Mouse (Mus musculus): ENCODE results near the gene Dock7. TPM values are rescaled to one million over a fixed set of nuclear protein-coding genes. Genes with fewer than 3 reads are reported as not detected.

Dock7 gene
- polyA plus RNA-seq, 1 experiment from 2014 or later, result 74.2 TPM

- H3K36me3 ChIP-seq (replicated peaks), result peaks cover 5% of the 10 kb centered on the region
- H3K27me3 ChIP-seq (ENCODE audit: poor library complexity, severe bottlenecking), result no peaks in the 10 kb centered on the region
- H3K9me3 ChIP-seq, result no peaks in the 10 kb centered on the region
- peak overlapping the region; percentile 100 for H3K4me3 ChIP-seq
- peak overlapping the region; percentile 99 for H3K27ac ChIP-seq
- peaks cover 24% of the 10 kb centered on the region for H3K4me1 ChIP-seq
- no peak for DNase-seq (ENCODE audit: extremely low spot score, low spot score)
- WGBS, result 18% methylated on average over 18 of the region's 18 CpGs
These were observed 198.6 kb downstream of the Dock7 start for GRCm38 (mm10) chr4:98922061-98922642.

GRCm38 (mm10) chr4:98920896-98921295 is 199.8 kb downstream of the Dock7 start:
- Histone ChIP-seq H3K9me3 (no peaks in the 10 kb centered on the region), H3K4me1 (peaks cover 19% of the 10 kb centered on the region), H3K27ac (no peak overlapping the region), H3K4me3 (no peak overlapping the region), H3K36me3 (replicated peaks) (no peaks in the 10 kb centered on the region), H3K27me3 (ENCODE audit: poor library complexity, severe bottlenecking) (no peaks in the 10 kb centered on the region)
- no peak for DNase-seq (ENCODE audit: extremely low spot score, low spot score)
- 86% methylated on average over 4 of the region's 4 CpGs for WGBS

DNA sequence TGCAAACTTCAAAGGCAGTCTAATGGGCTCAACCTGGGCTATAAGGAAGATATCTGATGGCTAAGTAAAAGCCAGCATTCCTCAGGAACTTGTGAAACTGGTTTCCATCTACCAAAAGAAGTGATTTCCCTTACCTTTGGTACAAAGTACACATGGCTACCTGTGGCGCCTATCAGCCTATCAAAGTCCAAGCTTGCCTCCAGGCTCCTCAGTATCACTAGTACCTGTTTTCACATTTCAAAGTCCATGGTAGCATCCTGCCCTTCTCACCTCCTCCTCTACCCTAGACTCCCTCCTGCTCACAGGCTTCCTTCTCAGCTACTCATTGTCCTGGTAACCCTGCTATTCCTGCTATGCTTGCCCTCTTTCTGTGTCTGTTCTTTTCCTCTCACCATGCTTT is 202.5 kb downstream of the Dock7 start:
- no peaks in the 10 kb centered on the region for H3K36me3 ChIP-seq (replicated peaks)
- H3K27ac ChIP-seq, result no peak overlapping the region
- WGBS, result 92% methylated on average over 1 of the region's 1 CpGs
- no peak overlapping the region for H3K4me3 ChIP-seq
- peaks cover 7% of the 10 kb centered on the region for H3K4me1 ChIP-seq
- DNase-seq (ENCODE audit: extremely low spot score, low spot score), result no peak
- no peaks in the 10 kb centered on the region for H3K9me3 ChIP-seq
- no peaks in the 10 kb centered on the region for H3K27me3 ChIP-seq (ENCODE audit: poor library complexity, severe bottlenecking)

DNA sequence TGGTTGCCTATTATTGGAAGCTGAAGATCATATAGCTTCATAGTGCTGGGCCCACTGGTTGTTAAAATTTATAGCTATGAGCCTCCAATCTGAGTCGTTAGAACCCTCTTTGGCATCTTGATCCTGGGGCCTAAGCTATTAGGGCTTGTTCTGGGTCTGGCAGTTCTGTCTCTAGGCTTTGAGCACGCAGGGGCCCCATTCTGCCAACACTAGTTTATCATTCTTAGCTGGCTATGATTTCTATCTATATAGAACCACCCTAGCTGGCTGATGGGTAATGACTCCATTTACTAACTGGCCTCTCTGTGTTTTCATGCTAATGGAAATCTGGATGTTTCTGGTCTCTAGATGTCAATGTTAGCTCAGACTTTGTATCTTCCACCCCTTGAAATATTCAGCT is 203.0 kb downstream of the Dock7 start:
- DNase-seq (ENCODE audit: extremely low spot score, low spot score), result no peak
- H3K4me1 ChIP-seq, result peaks cover 7% of the 10 kb centered on the region
- no peaks in the 10 kb centered on the region for H3K36me3 ChIP-seq (replicated peaks)
- no peaks in the 10 kb centered on the region for H3K9me3 ChIP-seq
- 83% methylated on average over 2 of the region's 2 CpGs for WGBS
- no peak overlapping the region for H3K27ac ChIP-seq
- H3K4me3 ChIP-seq, result no peak overlapping the region
- H3K27me3 ChIP-seq (ENCODE audit: poor library complexity, severe bottlenecking), result no peaks in the 10 kb centered on the region

GRCm38 (mm10) chr4:98910246-98910645 is 210.5 kb downstream of the Dock7 start:
- no peaks in the 10 kb centered on the region for H3K36me3 ChIP-seq (replicated peaks)
- H3K27ac ChIP-seq, result no peak overlapping the region
- no peaks in the 10 kb centered on the region for H3K27me3 ChIP-seq (ENCODE audit: poor library complexity, severe bottlenecking)
- H3K4me3 ChIP-seq, result no peak overlapping the region
- 93% methylated on average over 5 of the region's 5 CpGs for WGBS
- no peak for DNase-seq (ENCODE audit: extremely low spot score, low spot score)
- H3K4me1 ChIP-seq, result no peaks in the 10 kb centered on the region
- H3K9me3 ChIP-seq, result no peaks in the 10 kb centered on the region

DNA sequence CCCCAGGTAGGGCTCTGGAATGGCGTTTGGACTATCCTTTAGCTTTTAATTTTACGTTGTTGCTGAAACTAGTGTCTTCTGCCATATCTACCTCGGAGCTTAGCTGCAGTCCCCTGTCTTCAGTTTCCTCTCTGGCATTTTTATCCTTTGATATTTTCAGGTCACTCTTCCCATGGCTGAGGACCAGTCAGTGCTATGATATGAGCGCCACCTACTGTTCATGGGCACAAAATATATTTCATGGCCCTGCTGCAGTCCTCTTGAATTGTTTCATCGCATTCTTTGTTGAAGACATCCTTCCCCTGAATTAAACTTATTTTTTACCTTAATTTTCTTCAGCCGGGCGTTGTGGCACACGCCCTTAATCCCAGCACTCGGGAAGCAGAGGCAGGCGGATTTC is 233.6 kb downstream of the Dock7 start:
- WGBS, result 27% methylated on average over 10 of the region's 10 CpGs
- no peak overlapping the region for H3K4me3 ChIP-seq
- H3K27me3 ChIP-seq (ENCODE audit: poor library complexity, severe bottlenecking), result no peaks in the 10 kb centered on the region
- peak; percentile 55 for DNase-seq (ENCODE audit: extremely low spot score, low spot score)
- H3K27ac ChIP-seq, result no peak overlapping the region
- no peaks in the 10 kb centered on the region for H3K4me1 ChIP-seq
- no peaks in the 10 kb centered on the region for H3K36me3 ChIP-seq (replicated peaks)
- H3K9me3 ChIP-seq, result no peaks in the 10 kb centered on the region

Other genes starting within 250 kb of the Dock7 start
- gene Usp1, start 197.1 kb downstream of the Dock7 start, polyA plus RNA-seq (2016; fragmentation: Nextera tagmentation; extraction: Ambion mirVana), result 118 and 119 TPM in 2 replicates
- gene Angptl3, start 90.0 kb downstream of the Dock7 start, polyA plus RNA-seq (2016; fragmentation: Nextera tagmentation; extraction: Ambion mirVana), result 1.6 and 1.9 TPM in 2 replicates
- gene Atg4c, start 73.0 kb upstream of the Dock7 start, polyA plus RNA-seq (2016; fragmentation: Nextera tagmentation; extraction: Ambion mirVana), result 12.6 and 14.2 TPM in 2 replicates
- gene Gm12689, start 175.0 kb upstream of the Dock7 start, polyA plus RNA-seq (2016; fragmentation: Nextera tagmentation; extraction: Ambion mirVana), result 0.10 and 0.18 TPM in 2 replicates

Data from forebrain, embryonic 10.5 days (tissue).